Mouse (Mus musculus): ENCODE data around the gene Fli1. TPM values are rescaled to one million over a fixed set of nuclear protein-coding genes. Genes with fewer than 3 reads are reported as not detected.

Fli1 gene
- polyA plus RNA-seq, 1 experiment from 2014 or later = 17.6 TPM

DNA sequence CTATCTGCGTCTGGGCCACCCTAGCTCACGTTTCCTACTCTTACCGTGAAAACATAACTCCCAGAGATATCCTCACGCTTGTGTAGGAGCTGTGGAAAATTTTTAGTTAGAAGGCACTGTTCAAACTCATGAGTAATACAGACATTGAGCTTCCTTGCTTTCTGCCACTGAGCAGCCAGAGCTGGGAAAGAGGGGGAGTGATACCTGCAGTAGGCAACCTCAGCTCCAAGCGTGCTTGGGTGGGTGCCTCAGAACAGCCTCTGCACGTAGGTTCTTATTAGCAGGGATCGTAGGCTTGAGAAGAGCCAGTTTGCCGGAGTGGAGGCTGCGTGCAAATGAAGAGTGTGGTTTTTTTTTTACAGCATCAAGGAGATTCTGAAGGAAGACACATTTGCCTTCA lies 151.0 kb downstream of the Fli1 start:
- DNase-seq (ENCODE audit: low spot score) = no peak

DNA sequence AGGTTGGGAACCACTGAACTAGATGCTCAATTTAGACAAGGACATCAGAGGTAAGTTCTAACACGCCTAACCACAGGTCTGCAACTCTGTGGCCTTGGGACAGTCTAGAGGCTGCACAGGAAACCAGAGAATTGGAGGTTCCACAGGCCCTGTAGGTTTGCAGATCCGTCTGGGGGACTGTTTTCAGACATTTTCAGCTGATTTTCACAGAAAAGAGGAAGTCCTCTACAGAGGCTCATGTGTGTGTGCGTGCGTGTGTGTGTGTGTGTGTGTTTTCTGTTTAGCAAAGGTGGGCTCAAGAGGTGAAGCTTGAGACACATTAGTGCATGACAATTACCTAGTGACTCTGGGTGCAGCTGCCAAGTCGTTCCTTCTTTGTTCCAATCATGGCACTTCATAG lies 151.6 kb downstream of the Fli1 start:
- no peaks in the 10 kb centered on the region for H3K9me3 ChIP-seq (replicated peaks)
- no peaks in the 10 kb centered on the region for H3K27me3 ChIP-seq (ENCODE audit: low read depth, poor library complexity, severe bottlenecking)
- no peak for DNase-seq (ENCODE audit: low spot score)
- no peak overlapping the region for H3K27ac ChIP-seq (replicated peaks)
- 79% methylated on average over 5 of the region's 5 CpGs for WGBS
- H3K36me3 ChIP-seq = no peaks in the 10 kb centered on the region
- no peak overlapping the region for H3K4me3 ChIP-seq
- H3K4me1 ChIP-seq = no peaks in the 10 kb centered on the region

More for the DNA sequence above, 151.0 kb downstream of the Fli1 start:
- Histone ChIP-seq H3K27ac (replicated peaks) (no peak overlapping the region), H3K27me3 (ENCODE audit: low read depth, poor library complexity, severe bottlenecking) (no peaks in the 10 kb centered on the region), H3K4me3 (no peak overlapping the region), H3K9me3 (replicated peaks) (no peaks in the 10 kb centered on the region), H3K4me1 (no peaks in the 10 kb centered on the region), H3K36me3 (no peaks in the 10 kb centered on the region)
- 87% methylated on average over 9 of the region's 9 CpGs for WGBS

DNA sequence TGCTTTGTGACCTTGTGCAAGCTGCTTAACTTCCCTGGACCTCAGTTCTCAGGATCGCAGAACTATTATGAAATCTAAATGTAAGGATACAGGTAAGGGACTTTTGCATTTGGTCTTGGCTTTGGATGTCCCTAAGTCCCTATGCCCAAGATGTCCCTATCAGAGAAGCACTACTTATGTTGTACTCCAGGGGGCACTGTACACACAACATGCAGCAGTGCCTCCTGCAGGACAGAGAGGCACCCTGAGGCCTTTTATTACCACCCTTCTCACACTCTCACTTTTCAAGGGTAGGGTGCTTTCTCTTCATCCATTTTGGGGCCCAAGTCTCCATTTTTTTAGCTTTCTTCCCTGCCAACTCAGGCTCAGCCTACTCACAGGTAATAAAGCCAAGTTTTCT lies 154.5 kb downstream of the Fli1 start:
- no peaks in the 10 kb centered on the region for H3K36me3 ChIP-seq
- WGBS = 86% methylated on average over 1 of the region's 1 CpGs
- H3K4me1 ChIP-seq = no peaks in the 10 kb centered on the region
- DNase-seq (ENCODE audit: low spot score) = no peak
- H3K27ac ChIP-seq (replicated peaks) = no peak overlapping the region
- H3K9me3 ChIP-seq (replicated peaks) = no peaks in the 10 kb centered on the region
- H3K27me3 ChIP-seq (ENCODE audit: low read depth, poor library complexity, severe bottlenecking) = no peaks in the 10 kb centered on the region
- H3K4me3 ChIP-seq = no peak overlapping the region

DNA sequence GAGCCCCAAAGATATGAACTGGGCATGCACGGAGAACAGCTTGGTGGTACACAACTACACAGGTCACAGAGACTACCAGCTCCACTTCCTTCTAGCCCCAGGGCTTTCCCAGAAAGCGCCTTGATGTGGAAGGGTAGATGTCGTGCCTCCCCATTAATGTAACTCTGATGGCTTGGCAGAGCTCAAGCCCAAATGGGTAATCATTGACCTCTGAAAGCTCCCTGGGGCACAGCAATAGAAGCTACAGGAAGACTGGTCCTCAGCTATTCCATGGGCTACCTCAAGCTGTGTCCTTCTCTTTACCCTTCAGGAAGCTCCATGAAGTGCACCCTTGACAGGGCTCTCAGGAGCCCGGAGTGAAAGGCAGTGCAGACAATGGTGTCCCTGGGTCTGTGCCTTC lies 157.8 kb downstream of the Fli1 start:
- Histone ChIP-seq H3K27me3 (ENCODE audit: low read depth, poor library complexity, severe bottlenecking) (no peaks in the 10 kb centered on the region), H3K27ac (replicated peaks) (no peak overlapping the region), H3K9me3 (replicated peaks) (no peaks in the 10 kb centered on the region), H3K36me3 (no peaks in the 10 kb centered on the region), H3K4me3 (no peak overlapping the region), H3K4me1 (no peaks in the 10 kb centered on the region)
- DNase-seq (ENCODE audit: low spot score) = no peak
- WGBS = 86% methylated on average over 4 of the region's 4 CpGs

DNA sequence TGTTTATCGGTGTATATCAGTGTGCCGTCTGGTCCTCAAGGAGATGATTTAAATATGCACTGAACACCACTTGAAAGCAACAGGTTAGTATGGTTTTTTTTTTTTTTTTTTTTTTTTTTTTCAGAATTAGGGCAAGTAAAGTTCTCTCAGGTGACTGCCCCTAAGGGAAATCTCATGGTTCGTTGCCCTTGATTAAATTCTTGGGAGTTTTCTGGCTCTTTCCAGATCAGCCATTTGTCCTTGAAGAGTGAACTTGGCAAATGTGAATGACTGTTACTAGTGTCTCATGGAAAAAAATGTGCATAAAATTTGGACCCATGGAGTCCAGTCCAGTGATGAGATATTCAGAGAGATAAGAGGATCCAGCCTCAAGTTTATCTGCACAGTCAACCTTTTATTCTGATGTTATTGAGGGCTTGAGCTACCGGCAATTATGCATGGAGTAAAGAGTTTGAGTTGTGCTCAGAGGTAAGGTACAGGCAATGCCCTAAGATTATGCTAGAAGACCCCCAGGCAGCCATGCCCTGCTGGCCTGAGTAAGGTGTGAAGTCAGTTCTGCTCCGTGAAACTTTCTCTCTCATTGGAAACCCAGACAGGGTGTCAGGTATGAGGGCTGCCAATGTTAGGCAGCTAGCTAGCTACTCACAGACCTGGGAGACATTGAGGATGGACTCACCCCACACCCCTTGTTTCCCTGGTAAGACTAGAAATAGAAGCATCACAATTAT lies 165.6 kb downstream of the Fli1 start:
- Histone ChIP-seq H3K9me3 (replicated peaks) (no peaks in the 10 kb centered on the region), H3K4me3 (no peak overlapping the region), H3K27me3 (ENCODE audit: low read depth, poor library complexity, severe bottlenecking) (no peaks in the 10 kb centered on the region), H3K36me3 (no peaks in the 10 kb centered on the region), H3K27ac (replicated peaks) (no peak overlapping the region), H3K4me1 (no peaks in the 10 kb centered on the region)
- no peak for DNase-seq (ENCODE audit: low spot score)
- 90% methylated on average over 5 of the region's 5 CpGs for WGBS

DNA sequence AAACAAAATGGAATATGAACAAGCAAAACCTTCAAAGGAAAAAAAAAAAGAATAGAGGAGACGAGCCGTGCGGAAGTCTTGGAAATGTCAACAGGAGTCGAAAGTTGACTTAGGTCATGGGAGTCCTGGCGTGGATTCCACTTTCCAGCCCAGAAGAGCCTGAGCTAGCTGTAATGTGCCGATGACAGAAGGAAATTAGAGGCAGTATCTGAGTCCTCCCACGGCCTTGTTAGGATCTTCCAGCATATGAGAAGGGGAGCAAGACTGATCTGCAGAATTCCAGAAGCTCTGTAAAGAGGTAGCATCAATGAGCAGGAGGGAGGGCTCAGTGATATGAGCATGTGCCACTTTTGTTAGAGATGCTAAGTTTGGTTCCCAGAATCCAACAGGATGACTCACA lies 166.6 kb downstream of the Fli1 start:
- WGBS = 92% methylated on average over 7 of the region's 7 CpGs
- Histone ChIP-seq H3K4me1 (no peaks in the 10 kb centered on the region), H3K27me3 (ENCODE audit: low read depth, poor library complexity, severe bottlenecking) (no peaks in the 10 kb centered on the region), H3K36me3 (no peaks in the 10 kb centered on the region), H3K27ac (replicated peaks) (no peak overlapping the region), H3K4me3 (no peak overlapping the region), H3K9me3 (replicated peaks) (no peaks in the 10 kb centered on the region)
- no peak for DNase-seq (ENCODE audit: low spot score)

DNA sequence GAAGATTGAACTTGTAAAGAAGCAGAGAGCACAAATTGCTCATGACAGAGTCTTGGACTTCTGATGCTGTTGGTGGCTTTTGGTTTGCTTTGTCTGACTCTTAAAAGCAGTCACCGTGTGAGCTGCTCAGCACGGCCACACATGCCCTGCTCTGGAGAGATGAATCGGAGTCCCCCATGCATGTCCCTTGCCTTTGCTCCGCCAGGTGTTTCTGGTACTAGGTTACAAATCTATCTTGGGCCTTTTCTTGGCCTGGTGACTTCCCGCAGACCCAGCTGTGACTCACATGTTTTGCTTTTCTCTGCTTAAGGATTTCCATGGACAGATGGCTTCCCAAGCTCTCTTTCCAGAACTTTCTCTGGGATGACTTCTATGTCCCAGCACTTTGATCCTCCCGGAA lies 169.0 kb downstream of the Fli1 start:
- no peaks in the 10 kb centered on the region for H3K9me3 ChIP-seq (replicated peaks)
- no peak for DNase-seq (ENCODE audit: low spot score)
- no peak overlapping the region for H3K4me3 ChIP-seq
- H3K27ac ChIP-seq (replicated peaks) = no peak overlapping the region
- WGBS = 94% methylated on average over 6 of the region's 6 CpGs
- H3K27me3 ChIP-seq (ENCODE audit: low read depth, poor library complexity, severe bottlenecking) = no peaks in the 10 kb centered on the region
- H3K4me1 ChIP-seq = peaks cover 8% of the 10 kb centered on the region
- H3K36me3 ChIP-seq = no peaks in the 10 kb centered on the region

Other genes with a start within 250 kb of the Fli1 start
- 0.20 and 0.36 TPM in 2 replicates for gene Kcnj5, start 198.5 kb downstream of the Fli1 start, polyA plus RNA-seq (2016; fragmentation: Nextera tagmentation; extraction: Ambion mirVana)
- not detected in 2 replicates for gene Kcnj1, start 170.4 kb downstream of the Fli1 start, polyA plus RNA-seq (2016; fragmentation: Nextera tagmentation; extraction: Ambion mirVana)
- gene Ets1, start 93.4 kb upstream of the Fli1 start, polyA plus RNA-seq (2016; fragmentation: Nextera tagmentation; extraction: Ambion mirVana) = 25.7 and 26.2 TPM in 2 replicates